Mouse (Mus musculus): ENCODE results near the gene Slc39a11.

DNA sequence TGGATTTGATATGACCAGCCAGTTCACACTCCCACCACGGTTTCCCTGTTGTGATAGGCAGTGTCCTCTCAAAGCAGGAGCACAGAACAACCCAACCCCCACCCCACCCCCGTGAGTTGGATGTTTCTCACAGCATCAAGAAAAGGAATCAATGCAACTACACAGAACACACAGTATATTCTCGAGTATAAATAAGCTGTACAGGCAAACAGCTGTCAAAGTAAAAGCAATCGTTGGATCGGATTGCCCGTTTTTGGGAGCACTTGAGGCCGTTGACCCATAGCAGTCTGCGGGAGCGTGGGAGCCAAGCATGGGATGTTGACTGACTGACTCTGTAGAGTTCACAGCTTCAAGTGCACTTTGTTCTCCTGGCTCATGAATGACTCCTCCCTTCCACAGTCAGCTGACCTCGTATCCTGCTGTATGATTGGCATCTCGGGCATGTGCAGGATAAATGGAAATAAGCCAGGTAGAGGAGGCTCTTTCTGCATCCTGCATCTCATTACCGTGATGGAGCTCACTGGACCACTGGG is 48.2 kb upstream of the Slc39a11 start:
- TF ChIP-seq EP300 (IDR thresholded peaks at IDR 0.05) (peak; percentile 51), CTCF (IDR thresholded peaks at IDR 0.05) (no peak)

Measured in lung, postnatal 0 days (tissue).